Mouse (Mus musculus) embryonic facial prominence, embryonic 12.5 days (tissue): ENCODE data around the gene Jarid2. TPM values are rescaled to one million over a fixed set of nuclear protein-coding genes. Genes with fewer than 3 reads are reported as not detected.

Experiments
- ATAC-seq: fragments of 200-750 bp; cut with Nextera tagmentation; 2 replicates; pipeline ENCODE4 v1.8.0; 2017; ENCODE audit not compliant: insufficient number of reproducible peaks, insufficient read depth, low FRiP score, low TSS enrichment
- H3K27ac ChIP-seq: fragments of 300-500 bp; sonication (generic); 2 replicates; pipeline ENCODE4 v1.5.1; 2016; ENCODE audit warnings: mild to moderate bottlenecking
- H3K27me3 ChIP-seq: fragments of 300-500 bp; sonication (generic); 2 replicates; pipeline ENCODE4 v1.6.1; 2016; ENCODE audit warnings: mild to moderate bottlenecking, moderate library complexity
- H3K36me3 ChIP-seq: fragments of 300-500 bp; sonication (generic); 2 replicates; pipeline ENCODE4 v1.6.1; 2016; ENCODE audit warnings: mild to moderate bottlenecking
- H3K4me1 ChIP-seq: fragments of 300-500 bp; sonication (generic); 2 replicates; pipeline ENCODE4 v1.6.1; 2016
- H3K4me2 ChIP-seq: fragments of 300-500 bp; sonication (generic); replicated peaks from 2 replicates; pipeline ENCODE4 v1.6.1; 2016; ENCODE audit warnings: mild to moderate bottlenecking, moderate library complexity
- H3K4me3 ChIP-seq: fragments of 300-500 bp; sonication (generic); 2 replicates; pipeline ENCODE4 v1.5.1; 2016; ENCODE audit warnings: mild to moderate bottlenecking
- H3K9ac ChIP-seq: fragments of 300-500 bp; sonication (generic); 2 replicates; pipeline ENCODE4 v1.6.1; 2016; ENCODE audit warnings: mild to moderate bottlenecking, moderate library complexity
- H3K9me3 ChIP-seq: fragments of 300-500 bp; sonication (generic); 2 replicates; pipeline ENCODE4 v1.6.1; 2016; ENCODE audit warnings: mild to moderate bottlenecking, moderate library complexity
- WGBS: fragments of 180-500 bp; shearing (Covaris S2); methylation state at CpG from one replicate; pipeline ENCODE4 v1.1.7; 2016; 5-methylcytosine and 5-hydroxymethylcytosine counted together
- polyA plus RNA-seq: library from polyadenylated mRNA; unstranded; fragments of >200 nt; fragmentation: Nextera tagmentation; extraction: Ambion mirVana; gene quantifications from 2 replicates; pipeline ENCODE4 v1.2.1, GENCODE M21; 2016

The Jarid2 gene
- polyA plus RNA-seq, result 48.3 and 54.0 TPM in 2 replicates

- H3K27me3 ChIP-seq, result no peaks in the 10 kb centered on the region
- H3K27ac ChIP-seq, result peak within 1 kb of the TSS; percentile 81
- no peaks in the 10 kb centered on the region for H3K9me3 ChIP-seq
- no peaks in the 10 kb centered on the region for H3K36me3 ChIP-seq
- 2% methylated on average over 31 of the region's 31 CpGs for WGBS
- peak within 1 kb of the TSS; percentile 88 for H3K9ac ChIP-seq
- ATAC-seq, result no peak
- H3K4me3 ChIP-seq, result peak within 1 kb of the TSS; percentile 52
- H3K4me1 ChIP-seq, result peaks cover 12% of the 10 kb centered on the region; the same call in 1 of the 2 replicates
- peak within 1 kb of the TSS; percentile 91 for H3K4me2 ChIP-seq
Observed at GRCm38 (mm10) chr13:44729424-44729971, at the start of gene Jarid2. Gene Jarid2 (plus strand): TSS chr13:44729474.

DNA sequence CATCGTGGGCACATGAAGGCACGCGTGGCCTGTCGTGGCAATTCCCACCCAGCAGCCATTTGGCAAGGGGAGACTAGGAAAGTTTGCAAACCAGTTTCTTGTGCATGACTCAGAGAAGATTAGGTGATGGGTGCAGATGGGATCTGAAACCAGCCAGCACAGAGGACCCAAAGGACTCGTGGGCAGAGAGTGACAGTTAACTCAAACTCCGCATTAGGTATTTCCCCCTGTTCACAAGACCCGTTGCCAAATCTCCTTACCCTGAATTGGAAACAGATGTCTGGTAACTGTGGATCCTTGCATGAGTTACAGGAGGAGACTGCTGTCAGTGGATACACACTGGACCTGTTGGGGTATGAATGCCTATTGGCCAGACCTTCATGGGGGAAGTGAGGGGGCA is 48.2 kb upstream of the Jarid2 start:
- no peak overlapping the region for H3K4me3 ChIP-seq
- no peak overlapping the region for H3K4me2 ChIP-seq
- ATAC-seq, result no peak
- peaks cover 16% of the 10 kb centered on the region for H3K4me1 ChIP-seq
- H3K27me3 ChIP-seq, result no peaks in the 10 kb centered on the region; the same call in 1 of the 2 replicates
- no peaks in the 10 kb centered on the region for H3K9me3 ChIP-seq
- no peak overlapping the region for H3K9ac ChIP-seq
- WGBS, result 55% methylated on average over 7 of the region's 7 CpGs
- 0 out of 2 replicates have a peak overlapping the region, but pooled peaks have one; percentile 30 for H3K27ac ChIP-seq
- no peaks in the 10 kb centered on the region for H3K36me3 ChIP-seq

DNA sequence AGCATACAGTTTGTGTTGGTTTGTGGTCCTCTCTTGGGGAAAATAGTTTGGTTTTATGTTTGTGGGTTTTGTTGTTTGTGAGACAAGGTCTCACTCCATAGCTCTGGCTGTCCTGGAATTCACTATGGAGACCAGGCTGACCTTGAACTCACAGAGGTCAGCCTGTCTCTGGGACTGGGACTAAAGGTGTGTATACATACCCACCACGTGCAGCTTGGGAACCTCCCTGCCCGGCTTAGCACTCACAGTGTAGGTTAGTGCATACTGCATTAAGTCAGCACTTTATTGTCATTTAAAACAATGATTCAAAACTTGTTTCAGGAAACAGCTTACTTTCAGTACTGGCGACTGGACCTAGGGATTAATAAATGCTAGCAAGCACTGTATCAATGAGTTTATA is 41.1 kb upstream of the Jarid2 start:
- Histone ChIP-seq H3K9me3 (no peaks in the 10 kb centered on the region), H3K27me3 (no peaks in the 10 kb centered on the region), H3K4me3 (no peak overlapping the region), H3K4me1 (0 out of 2 replicates have a peak, but pooled peaks cover 4% of the 10 kb centered on the region), H3K4me2 (no peak overlapping the region), H3K36me3 (no peaks in the 10 kb centered on the region), H3K9ac (no peak overlapping the region), H3K27ac (no peak overlapping the region)
- WGBS, result 65% methylated on average over 3 of the region's 3 CpGs
- ATAC-seq, result no peak

DNA sequence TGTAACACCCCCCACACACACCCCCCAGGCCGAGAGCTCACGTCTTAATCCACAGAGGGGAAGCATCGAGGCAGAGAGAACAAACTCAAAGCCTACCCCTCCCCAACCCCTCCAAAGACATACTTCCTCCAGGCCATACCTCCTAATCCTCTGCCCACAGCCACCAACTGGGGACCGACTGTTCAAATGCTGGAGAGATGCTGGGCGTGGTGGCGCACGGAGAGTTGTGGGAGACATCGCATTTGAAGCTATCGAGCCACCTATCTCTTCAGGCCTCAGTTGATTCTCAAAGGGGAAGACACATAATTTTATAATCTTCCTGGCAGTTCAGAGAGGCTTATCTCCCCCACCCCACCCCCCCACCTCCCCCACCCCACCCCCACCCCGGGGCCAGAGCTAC is 31.6 kb upstream of the Jarid2 start:
- no peak overlapping the region for H3K9ac ChIP-seq

GRCm38 (mm10) chr13:44704036-44704801 is 25.1 kb upstream of the Jarid2 start:
- H3K4me3 ChIP-seq, result no peak overlapping the region
- H3K27me3 ChIP-seq, result no peaks in the 10 kb centered on the region
- 89% methylated on average over 15 of the region's 15 CpGs for WGBS
- H3K27ac ChIP-seq, result no peak overlapping the region
- no peak for ATAC-seq
- H3K36me3 ChIP-seq, result no peaks in the 10 kb centered on the region
- H3K9me3 ChIP-seq, result no peaks in the 10 kb centered on the region
- no peak overlapping the region for H3K9ac ChIP-seq
- H3K4me2 ChIP-seq, result no peak overlapping the region
- no peaks in the 10 kb centered on the region for H3K4me1 ChIP-seq

More for the DNA sequence above, 31.6 kb upstream of the Jarid2 start:
- ATAC-seq, result no peak
- no peaks in the 10 kb centered on the region for H3K27me3 ChIP-seq
- H3K4me2 ChIP-seq, result no peak overlapping the region
- WGBS, result 81% methylated on average over 10 of the region's 10 CpGs
- H3K9me3 ChIP-seq, result no peaks in the 10 kb centered on the region; the same call in 1 of the 2 replicates
- H3K4me3 ChIP-seq, result no peak overlapping the region
- H3K36me3 ChIP-seq, result no peaks in the 10 kb centered on the region
- no peak overlapping the region for H3K27ac ChIP-seq
- no peaks in the 10 kb centered on the region for H3K4me1 ChIP-seq

GRCm38 (mm10) chr13:44705031-44705742 is 24.1 kb upstream of the Jarid2 start:
- Histone ChIP-seq H3K27me3 (no peaks in the 10 kb centered on the region), H3K4me3 (no peak overlapping the region), H3K27ac (no peak overlapping the region), H3K9ac (no peak overlapping the region), H3K36me3 (no peaks in the 10 kb centered on the region), H3K9me3 (no peaks in the 10 kb centered on the region), H3K4me1 (no peaks in the 10 kb centered on the region), H3K4me2 (no peak overlapping the region)
- no peak for ATAC-seq
- 45% methylated on average over 14 of the region's 14 CpGs for WGBS

- Histone ChIP-seq H3K4me1 (peaks cover 1% of the 10 kb centered on the region; the same call in 1 of the 2 replicates), H3K4me2 (no peak overlapping the region), H3K27ac (no peak overlapping the region), H3K36me3 (no peaks in the 10 kb centered on the region), H3K27me3 (no peaks in the 10 kb centered on the region), H3K9ac (no peak overlapping the region), H3K9me3 (no peaks in the 10 kb centered on the region), H3K4me3 (no peak overlapping the region)
- 38% methylated on average over 7 of the region's 7 CpGs for WGBS
- no peak for ATAC-seq
Observed at GRCm38 (mm10) chr13:44705743-44706044, 23.6 kb upstream of the Jarid2 start.

GRCm38 (mm10) chr13:44706206-44706915 is 22.9 kb upstream of the Jarid2 start:
- no peak overlapping the region for H3K9ac ChIP-seq
- whole genome bisulfite sequencing, result 75% methylated on average over 10 of the region's 10 CpGs
- no peak overlapping the region for H3K27ac ChIP-seq

GRCm38 (mm10) chr13:44707176-44707575 is 22.1 kb upstream of the Jarid2 start:
- no peak for ATAC-seq
- no peak overlapping the region for H3K4me2 ChIP-seq
- WGBS, result 80% methylated on average over 5 of the region's 5 CpGs
- no peaks in the 10 kb centered on the region for H3K36me3 ChIP-seq
- H3K27ac ChIP-seq, result no peak overlapping the region
- H3K9ac ChIP-seq, result no peak overlapping the region
- H3K4me1 ChIP-seq, result peaks cover 7% of the 10 kb centered on the region
- no peak overlapping the region for H3K4me3 ChIP-seq
- H3K9me3 ChIP-seq, result no peaks in the 10 kb centered on the region
- no peaks in the 10 kb centered on the region for H3K27me3 ChIP-seq

More at GRCm38 (mm10) chr13:44706206-44706915, 22.9 kb upstream of the Jarid2 start:
- no peaks in the 10 kb centered on the region for H3K9me3 ChIP-seq
- H3K4me3 ChIP-seq, result no peak overlapping the region
- no peaks in the 10 kb centered on the region for H3K27me3 ChIP-seq
- no peak overlapping the region for H3K4me2 ChIP-seq
- H3K36me3 ChIP-seq, result no peaks in the 10 kb centered on the region
- no peak for ATAC-seq
- peaks cover 7% of the 10 kb centered on the region for H3K4me1 ChIP-seq

DNA sequence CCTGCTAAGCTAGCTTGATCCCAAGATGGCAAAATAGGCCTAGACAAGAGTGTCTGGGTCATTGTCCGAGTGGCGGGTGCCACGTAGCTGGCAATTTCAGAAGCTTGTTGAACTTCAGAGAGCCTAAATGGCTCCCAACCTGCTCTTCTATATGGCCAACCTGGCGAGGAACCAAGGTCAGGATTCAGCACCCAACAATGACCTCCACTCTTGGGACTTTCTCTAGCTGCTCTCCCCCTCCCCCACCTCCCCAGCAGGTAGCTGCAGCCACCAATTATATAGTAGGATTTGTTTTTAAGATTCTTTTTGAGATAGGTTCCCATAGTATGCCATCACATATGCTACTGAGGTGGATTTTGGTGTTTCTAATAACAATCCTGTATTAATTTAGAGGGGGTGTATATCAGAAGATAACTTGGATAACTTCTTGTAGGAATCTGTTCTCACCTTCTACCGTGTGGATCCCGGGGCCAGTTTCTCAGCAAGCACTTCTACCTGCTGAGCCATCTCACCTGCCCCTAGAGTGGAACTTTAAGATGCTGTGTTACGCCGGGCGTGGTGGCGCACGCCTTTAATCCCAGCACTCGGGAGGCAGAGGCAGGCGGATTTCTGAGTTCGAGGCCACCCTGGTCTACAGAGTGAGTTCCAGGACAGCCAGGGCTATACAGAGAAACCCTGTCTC is 20.8 kb upstream of the Jarid2 start:
- Histone ChIP-seq H3K27me3 (no peaks in the 10 kb centered on the region), H3K4me2 (no peak overlapping the region), H3K36me3 (no peaks in the 10 kb centered on the region), H3K4me3 (no peak overlapping the region), H3K27ac (no peak overlapping the region), H3K9ac (no peak overlapping the region), H3K4me1 (peaks cover 7% of the 10 kb centered on the region), H3K9me3 (no peaks in the 10 kb centered on the region)
- no peak for ATAC-seq
- WGBS, result 95% methylated on average over 14 of the region's 14 CpGs
